8 mouse cellular contexts compared by ENCODE assay signal in genomic region chr15:102518859-102519201, GRCm38 (mm10). TPM values are rescaled to one million over a fixed set of nuclear protein-coding genes. Genes with fewer than 3 reads are reported as not detected.
DNase-seq lines count a peak whose midpoint lies in the region; ATAC-seq and TF ChIP-seq lines count a peak whose summit lies in the region.

No protein-coding gene starts in this region.

- peak overlapping the region; percentile 84 for H3K4me2 ChIP-seq in kidney, postnatal 0 days (ENCODE audit: low read length)
- H3K4me2 ChIP-seq in embryonic facial prominence, embryonic 11.5 days (ENCODE audit: low read depth, low read length), result peak overlapping the region; percentile 67
- H3K4me2 ChIP-seq in hindbrain, postnatal 0 days (ENCODE audit: low read depth, low read length), result peak overlapping the region; percentile 95
- peak overlapping the region; percentile 84 for H3K4me2 ChIP-seq in midbrain, embryonic 16.5 days (ENCODE audit: low read length)

- H3K27me3 ChIP-seq in kidney, postnatal 0 days (ENCODE audit: insufficient read depth, low read length), result no peaks in the 10 kb centered on the region
- no peaks in the 10 kb centered on the region for H3K27me3 ChIP-seq in embryonic facial prominence, embryonic 11.5 days (ENCODE audit: control insufficient read depth, insufficient read depth, low read length)
- no peaks in the 10 kb centered on the region for H3K27me3 ChIP-seq in hindbrain, postnatal 0 days (ENCODE audit: insufficient read depth, low read length)
- no peaks in the 10 kb centered on the region for H3K27me3 ChIP-seq in midbrain, embryonic 16.5 days (ENCODE audit: control insufficient read depth, insufficient read depth, low read depth, low read length)

- H3K9me3 ChIP-seq in kidney, postnatal 0 days (replicated peaks; ENCODE audit: low read length), result no peaks in the 10 kb centered on the region
- no peaks in the 10 kb centered on the region for H3K9me3 ChIP-seq in embryonic facial prominence, embryonic 11.5 days (replicated peaks; ENCODE audit: control insufficient read depth, low read length)
- H3K9me3 ChIP-seq in hindbrain, postnatal 0 days (ENCODE audit: low read length), result no peaks in the 10 kb centered on the region
- H3K9me3 ChIP-seq in midbrain, embryonic 16.5 days (replicated peaks; ENCODE audit: control insufficient read depth, low read length, poor library complexity, severe bottlenecking), result no peaks in the 10 kb centered on the region

- ATAC-seq in kidney, postnatal 0 days (replicated peaks; ENCODE audit: low FRiP score, low read depth), result no peak
- ATAC-seq in embryonic facial prominence, embryonic 11.5 days (replicated peaks; ENCODE audit: insufficient number of reproducible peaks, low FRiP score, low TSS enrichment, low read depth), result 0 out of 2 replicates have a peak, but pooled peaks have one; percentile 0
- ATAC-seq in hindbrain, postnatal 0 days, result no peak
- ATAC-seq in midbrain, embryonic 16.5 days, result no peak; the same call in 1 of the 2 replicates

- H3K9ac ChIP-seq in kidney, postnatal 0 days (ENCODE audit: low read depth, low read length), result peak overlapping the region; percentile 71
- H3K9ac ChIP-seq in embryonic facial prominence, embryonic 11.5 days (replicated peaks; ENCODE audit: low read length), result peak overlapping the region; percentile 87
- H3K9ac ChIP-seq in hindbrain, postnatal 0 days (replicated peaks; ENCODE audit: low read length), result peak overlapping the region; percentile 75
- peak overlapping the region; percentile 87 for H3K9ac ChIP-seq in midbrain, embryonic 16.5 days (ENCODE audit: low read depth, low read length)

- peaks cover 14% of the 10 kb centered on the region for H3K4me1 ChIP-seq in kidney, postnatal 0 days (replicated peaks; ENCODE audit: insufficient read depth, low read length)
- H3K4me1 ChIP-seq in embryonic facial prominence, embryonic 11.5 days (ENCODE audit: control insufficient read depth, insufficient read depth, low read length), result no peaks in the 10 kb centered on the region; the same call in 1 of the 2 replicates
- H3K4me1 ChIP-seq in hindbrain, postnatal 0 days (ENCODE audit: insufficient read depth, low read length), result peaks cover 16% of the 10 kb centered on the region
- H3K4me1 ChIP-seq in midbrain, embryonic 16.5 days (ENCODE audit: control insufficient read depth, insufficient read depth, low read length), result peaks cover 27% of the 10 kb centered on the region

- peaks cover 7% of the 10 kb centered on the region for H3K36me3 ChIP-seq in kidney, postnatal 0 days (ENCODE audit: insufficient read depth, low read length)
- H3K36me3 ChIP-seq in embryonic facial prominence, embryonic 11.5 days (replicated peaks; ENCODE audit: control insufficient read depth, insufficient read depth, low read depth, low read length), result no peaks in the 10 kb centered on the region; the same call in 1 of the 2 replicates
- H3K36me3 ChIP-seq in hindbrain, postnatal 0 days (ENCODE audit: insufficient read depth, low read length), result peaks cover 5% of the 10 kb centered on the region
- peaks cover 9% of the 10 kb centered on the region for H3K36me3 ChIP-seq in midbrain, embryonic 16.5 days (ENCODE audit: control insufficient read depth, insufficient read depth, low read length)

- no peak for DNase-seq in kidney, postnatal 0 days (ENCODE audit: low spot score)
- DNase-seq in kidney, postnatal 4 days, result no peak
- no peak for DNase-seq in embryonic facial prominence, embryonic 11.5 days (ENCODE audit: low spot score)
- no peak for DNase-seq in hindbrain, postnatal 0 days (ENCODE audit: low spot score)
- DNase-seq in ovary, postnatal 36 days (ENCODE audit: low spot score), result no peak
- no peak for DNase-seq in embryo, embryonic 9.5 days (ENCODE audit: extremely low spot score)
- no peak for DNase-seq in ovary, postnatal 14 days (ENCODE audit: low spot score)

- 14% methylated on average over 9 of the region's 9 CpGs for WGBS in kidney, postnatal 0 days
- 18% methylated on average over 9 of the region's 9 CpGs for WGBS in embryonic facial prominence, embryonic 11.5 days
- WGBS in hindbrain, postnatal 0 days, result 17% methylated on average over 9 of the region's 9 CpGs
- WGBS in midbrain, embryonic 16.5 days, result 15% methylated on average over 9 of the region's 9 CpGs

- H3K4me3 ChIP-seq in kidney, postnatal 0 days (replicated peaks; ENCODE audit: low read depth, low read length), result peak overlapping the region; percentile 67
- H3K4me3 ChIP-seq in embryonic facial prominence, embryonic 11.5 days (ENCODE audit: low read depth, low read length), result peak overlapping the region; percentile 61
- peak overlapping the region; percentile 76 for H3K4me3 ChIP-seq in hindbrain, postnatal 0 days (ENCODE audit: low read length)
- peak overlapping the region; percentile 72 for H3K4me3 ChIP-seq in midbrain, embryonic 16.5 days (ENCODE audit: low read depth, low read length)

- no peak for TF ChIP-seq CTCF in kidney, postnatal 0 days (IDR thresholded peaks at IDR 0.05; ENCODE audit: low read depth)
- no peak for TF ChIP-seq CTCF in hindbrain, postnatal 0 days (IDR thresholded peaks at IDR 0.05; ENCODE audit: low read depth)

- H3K27ac ChIP-seq in kidney, postnatal 0 days, result peak overlapping the region; percentile 97
- peak overlapping the region; percentile 98 for H3K27ac ChIP-seq in embryonic facial prominence, embryonic 11.5 days (replicated peaks; ENCODE audit: low read depth, low read length)
- H3K27ac ChIP-seq in hindbrain, postnatal 0 days, result peak overlapping the region; percentile 99
- H3K27ac ChIP-seq in midbrain, embryonic 16.5 days (ENCODE audit: low read length), result peak overlapping the region; percentile 100

RNA-seq across cellular contexts. Expression of gene Tarbp2, which starts 0.8 kb away (rescaled TPM):
- 57.2 and 59.2 TPM in 2 replicates for polyA plus RNA-seq in kidney, postnatal 0 days (2015; fragmentation: Nextera tagmentation; extraction: Ambion mirVana)
- 92.0 and 92.7 TPM in 2 replicates for polyA plus RNA-seq in embryonic facial prominence, embryonic 11.5 days (2014; fragmentation: Nextera tagmentation; extraction: Ambion mirVana)
- 69.9 and 91.1 TPM in 2 replicates for total RNA-seq in hindbrain, postnatal 0 days (2014; rRNA removed)
- 97.2 and 99.5 TPM in 2 replicates for polyA plus RNA-seq in hindbrain, postnatal 0 days (2015; fragmentation: Nextera tagmentation; extraction: Ambion mirVana)
- polyA plus RNA-seq in midbrain, embryonic 16.5 days (2015; fragmentation: Nextera tagmentation; extraction: Ambion mirVana), result 94.1 and 105 TPM in 2 replicates

RNA-seq across cellular contexts. Expression of gene Map3k12, which starts 2.0 kb away (rescaled TPM):
- 7.8 and 8.1 TPM in 2 replicates for polyA plus RNA-seq in kidney, postnatal 0 days (2015; fragmentation: Nextera tagmentation; extraction: Ambion mirVana)
- 13.4 and 15.4 TPM in 2 replicates for polyA plus RNA-seq in embryonic facial prominence, embryonic 11.5 days (2014; fragmentation: Nextera tagmentation; extraction: Ambion mirVana)
- total RNA-seq in hindbrain, postnatal 0 days (2014; rRNA removed), result 68.2 and 86.1 TPM in 2 replicates
- polyA plus RNA-seq in hindbrain, postnatal 0 days (2015; fragmentation: Nextera tagmentation; extraction: Ambion mirVana), result 41.2 and 42.0 TPM in 2 replicates
- polyA plus RNA-seq in midbrain, embryonic 16.5 days (2015; fragmentation: Nextera tagmentation; extraction: Ambion mirVana), result 60.5 and 65.5 TPM in 2 replicates

RNA-seq across cellular contexts. Expression of gene Npff, which starts 5.9 kb away (rescaled TPM):
- polyA plus RNA-seq in kidney, postnatal 0 days (2015; fragmentation: Nextera tagmentation; extraction: Ambion mirVana), result 1.6 TPM in 2 replicates
- polyA plus RNA-seq in embryonic facial prominence, embryonic 11.5 days (2014; fragmentation: Nextera tagmentation; extraction: Ambion mirVana), result 0.52 and 0.66 TPM in 2 replicates
- 4.6 and 13.9 TPM in 2 replicates for total RNA-seq in hindbrain, postnatal 0 days (2014; rRNA removed)
- 3.1 and 5.4 TPM in 2 replicates for polyA plus RNA-seq in hindbrain, postnatal 0 days (2015; fragmentation: Nextera tagmentation; extraction: Ambion mirVana)
- 1.4 and 2.2 TPM in 2 replicates for polyA plus RNA-seq in midbrain, embryonic 16.5 days (2015; fragmentation: Nextera tagmentation; extraction: Ambion mirVana)

RNA-seq across cellular contexts. Expression of gene Gm10337, which starts 15.3 kb away (rescaled TPM):
- 1.8 TPM in 1 of 2 replicates, not detected in the other for polyA plus RNA-seq in kidney, postnatal 0 days (2015; fragmentation: Nextera tagmentation; extraction: Ambion mirVana)
- 3.4 TPM in 1 of 2 replicates, not detected in the other for polyA plus RNA-seq in embryonic facial prominence, embryonic 11.5 days (2014; fragmentation: Nextera tagmentation; extraction: Ambion mirVana)
- total RNA-seq in hindbrain, postnatal 0 days (2014; rRNA removed), result not detected in 2 replicates
- 2.7 and 7.3 TPM in 2 replicates for polyA plus RNA-seq in hindbrain, postnatal 0 days (2015; fragmentation: Nextera tagmentation; extraction: Ambion mirVana)
- 12.6 TPM in 1 of 2 replicates, not detected in the other for polyA plus RNA-seq in midbrain, embryonic 16.5 days (2015; fragmentation: Nextera tagmentation; extraction: Ambion mirVana)

RNA-seq across cellular contexts. Expression of gene Pcbp2, which starts 48.5 kb away (rescaled TPM):
- 185 and 191 TPM in 2 replicates for polyA plus RNA-seq in kidney, postnatal 0 days (2015; fragmentation: Nextera tagmentation; extraction: Ambion mirVana)
- polyA plus RNA-seq in embryonic facial prominence, embryonic 11.5 days (2014; fragmentation: Nextera tagmentation; extraction: Ambion mirVana), result 288 and 290 TPM in 2 replicates
- total RNA-seq in hindbrain, postnatal 0 days (2014; rRNA removed), result 151 and 157 TPM in 2 replicates
- 104 TPM in 2 replicates for polyA plus RNA-seq in hindbrain, postnatal 0 days (2015; fragmentation: Nextera tagmentation; extraction: Ambion mirVana)
- 105 and 121 TPM in 2 replicates for polyA plus RNA-seq in midbrain, embryonic 16.5 days (2015; fragmentation: Nextera tagmentation; extraction: Ambion mirVana)
